Mouse (Mus musculus): ENCODE data around the gene Gm11568. TPM values are rescaled to one million over a fixed set of nuclear protein-coding genes. Genes with fewer than 3 reads are reported as not detected.
A peak's percentile ranks its signal among the peaks of the same experiment; 100 is the strongest.
"Not testable (repeated sequence)": the region's sequence is repeated elsewhere in the genome, so short reads cannot be mapped to it uniquely, and the experiment has no call there.

The Gm11568 gene
- polyA plus RNA-seq (2012; rRNA removed), result not detected in 2 replicates

GRCm38 (mm10) chr11:99857617-99858016 lies at the start of gene Gm11568:
Gene Gm11568, plus strand, starts transcription at chr11:99857917.
- Histone ChIP-seq H3K27me3 (ENCODE audit: control insufficient read depth, insufficient read depth, low read length) (no peaks in the 10 kb centered on the region), H3K27ac (ENCODE audit: control insufficient read depth, insufficient read depth, low read depth, low read length) (no peak within 1 kb of the TSS), H3K4me1 (ENCODE audit: control insufficient read depth, insufficient read depth, low read length) (no peaks in the 10 kb centered on the region), H3K4me3 (ENCODE audit: control insufficient read depth, low read depth, low read length) (no peak within 1 kb of the TSS), H3K36me3 (ENCODE audit: control insufficient read depth, insufficient read depth, low read length) (no peaks in the 10 kb centered on the region)
- TF ChIP-seq CTCF (IDR thresholded peaks at IDR 0.05; ENCODE audit: control insufficient read depth, insufficient read depth, insufficient replicate concordance, low read depth, low read length) (no peak), POLR2A (IDR thresholded peaks at IDR 0.05; ENCODE audit: control insufficient read depth, low read depth, low read length) (no peak)

GRCm38 (mm10) chr11:99809792-99810191 lies 47.9 kb upstream of the Gm11568 start, which contains the start of gene Krtap4-13:
Gene Krtap4-13, minus strand, starts transcription at chr11:99809892.
- not testable (repeated sequence) for H3K36me3 ChIP-seq (ENCODE audit: control insufficient read depth, insufficient read depth, low read length); H3K27me3 ChIP-seq (ENCODE audit: control insufficient read depth, insufficient read depth, low read length); H3K4me1 ChIP-seq (ENCODE audit: control insufficient read depth, insufficient read depth, low read length); H3K27ac ChIP-seq (ENCODE audit: control insufficient read depth, insufficient read depth, low read depth, low read length); H3K4me3 ChIP-seq (ENCODE audit: control insufficient read depth, low read depth, low read length)

- not testable (repeated sequence) for H3K27me3 ChIP-seq (ENCODE audit: control insufficient read depth, insufficient read depth, low read length); H3K36me3 ChIP-seq (ENCODE audit: control insufficient read depth, insufficient read depth, low read length); H3K4me3 ChIP-seq (ENCODE audit: control insufficient read depth, low read depth, low read length); H3K4me1 ChIP-seq (ENCODE audit: control insufficient read depth, insufficient read depth, low read length); H3K27ac ChIP-seq (ENCODE audit: control insufficient read depth, insufficient read depth, low read depth, low read length)
These were observed 42.2 kb upstream of the Gm11568 start, which contains the start of gene Gm11564 for GRCm38 (mm10) chr11:99815566-99815965. Gene Gm11564, minus strand, starts transcription at chr11:99815666.

GRCm38 (mm10) chr11:99837966-99838365 lies 19.8 kb upstream of the Gm11568 start, which contains the start of gene 2300003K06Rik:
Gene 2300003K06Rik, minus strand, starts transcription at chr11:99838066.
- Histone ChIP-seq H3K4me3 (ENCODE audit: control insufficient read depth, low read depth, low read length) (no peak within 1 kb of the TSS), H3K27ac (ENCODE audit: control insufficient read depth, insufficient read depth, low read depth, low read length) (no peak within 1 kb of the TSS), H3K27me3 (ENCODE audit: control insufficient read depth, insufficient read depth, low read length) (no peaks in the 10 kb centered on the region), H3K36me3 (ENCODE audit: control insufficient read depth, insufficient read depth, low read length) (no peaks in the 10 kb centered on the region), H3K4me1 (ENCODE audit: control insufficient read depth, insufficient read depth, low read length) (no peaks in the 10 kb centered on the region; the same call in none of the 2 replicates)
- TF ChIP-seq CTCF (IDR thresholded peaks at IDR 0.05; ENCODE audit: control insufficient read depth, insufficient read depth, insufficient replicate concordance, low read depth, low read length), result no peak
- TF ChIP-seq POLR2A (IDR thresholded peaks at IDR 0.05; ENCODE audit: control insufficient read depth, low read depth, low read length), result no peak

- H3K4me3 ChIP-seq (ENCODE audit: control insufficient read depth, low read depth, low read length), result no peak overlapping the region
- H3K4me1 ChIP-seq (ENCODE audit: control insufficient read depth, insufficient read depth, low read length), result no peaks in the 10 kb centered on the region; the same call in none of the 2 replicates
- no peaks in the 10 kb centered on the region for H3K36me3 ChIP-seq (ENCODE audit: control insufficient read depth, insufficient read depth, low read length)
- no peak overlapping the region for H3K27ac ChIP-seq (ENCODE audit: control insufficient read depth, insufficient read depth, low read depth, low read length)
- TF ChIP-seq POLR2A (IDR thresholded peaks at IDR 0.05; ENCODE audit: control insufficient read depth, low read depth, low read length) (no peak), CTCF (IDR thresholded peaks at IDR 0.05; ENCODE audit: control insufficient read depth, insufficient read depth, insufficient replicate concordance, low read depth, low read length) (no peak)
- no peaks in the 10 kb centered on the region for H3K27me3 ChIP-seq (ENCODE audit: control insufficient read depth, insufficient read depth, low read length)
These were observed 15.5 kb upstream of the Gm11568 start for GRCm38 (mm10) chr11:99842185-99842584.

GRCm38 (mm10) chr11:99846746-99847145 lies 11.0 kb upstream of the Gm11568 start:
- Histone ChIP-seq H3K4me1 (ENCODE audit: control insufficient read depth, insufficient read depth, low read length) (no peaks in the 10 kb centered on the region), H3K4me3 (ENCODE audit: control insufficient read depth, low read depth, low read length) (no peak overlapping the region), H3K36me3 (ENCODE audit: control insufficient read depth, insufficient read depth, low read length) (no peaks in the 10 kb centered on the region), H3K27ac (ENCODE audit: control insufficient read depth, insufficient read depth, low read depth, low read length) (no peak overlapping the region), H3K27me3 (ENCODE audit: control insufficient read depth, insufficient read depth, low read length) (no peaks in the 10 kb centered on the region)
- no peak for TF ChIP-seq POLR2A (IDR thresholded peaks at IDR 0.05; ENCODE audit: control insufficient read depth, low read depth, low read length)
- TF ChIP-seq CTCF (IDR thresholded peaks at IDR 0.05; ENCODE audit: control insufficient read depth, insufficient read depth, insufficient replicate concordance, low read depth, low read length), result no peak

- Histone ChIP-seq H3K27me3 (ENCODE audit: control insufficient read depth, insufficient read depth, low read length) (no peaks in the 10 kb centered on the region), H3K4me1 (ENCODE audit: control insufficient read depth, insufficient read depth, low read length) (no peaks in the 10 kb centered on the region), H3K4me3 (ENCODE audit: control insufficient read depth, low read depth, low read length) (no peak within 1 kb of the TSS), H3K27ac (ENCODE audit: control insufficient read depth, insufficient read depth, low read depth, low read length) (no peak within 1 kb of the TSS), H3K36me3 (ENCODE audit: control insufficient read depth, insufficient read depth, low read length) (no peaks in the 10 kb centered on the region)
- TF ChIP-seq CTCF (IDR thresholded peaks at IDR 0.05; ENCODE audit: control insufficient read depth, insufficient read depth, insufficient replicate concordance, low read depth, low read length), result no peak
These were observed 6.2 kb upstream of the Gm11568 start, which contains the start of gene Krtap4-16 for GRCm38 (mm10) chr11:99851508-99851907. Gene Krtap4-16, minus strand, starts transcription at chr11:99851608.

- H3K4me1 ChIP-seq (ENCODE audit: control insufficient read depth, insufficient read depth, low read length), result no peaks in the 10 kb centered on the region
- no peaks in the 10 kb centered on the region for H3K36me3 ChIP-seq (ENCODE audit: control insufficient read depth, insufficient read depth, low read length)
- no peak overlapping the region for H3K4me3 ChIP-seq (ENCODE audit: control insufficient read depth, low read depth, low read length)
- TF ChIP-seq CTCF (IDR thresholded peaks at IDR 0.05; ENCODE audit: control insufficient read depth, insufficient read depth, insufficient replicate concordance, low read depth, low read length) (peak; percentile 46; the same call in 1 of the 2 replicates), POLR2A (IDR thresholded peaks at IDR 0.05; ENCODE audit: control insufficient read depth, low read depth, low read length) (no peak)
- H3K27me3 ChIP-seq (ENCODE audit: control insufficient read depth, insufficient read depth, low read length), result no peaks in the 10 kb centered on the region
- H3K27ac ChIP-seq (ENCODE audit: control insufficient read depth, insufficient read depth, low read depth, low read length), result no peak overlapping the region
These were observed 3.6 kb upstream of the Gm11568 start for GRCm38 (mm10) chr11:99854121-99854520.

All from testis, adult 2 months (tissue).